Mouse (Mus musculus) intestine, postnatal 0 days (tissue): ENCODE measurements around the gene Gba. TPM values are rescaled to one million over a fixed set of nuclear protein-coding genes. Genes with fewer than 3 reads are reported as not detected.

Experiments
- ATAC-seq: fragments of 200-750 bp; cut with Nextera tagmentation; 2 replicates; pipeline ENCODE4 v1.8.0; 2017; ENCODE audit warnings: mild to moderate bottlenecking, moderate TSS enrichment, moderate library complexity
- H3K27ac ChIP-seq: fragments of 300-500 bp; sonication (generic); 2 replicates; pipeline ENCODE4 v1.5.1; 2014; ENCODE audit warnings: mild to moderate bottlenecking, low read depth, low read length, moderate library complexity
- H3K27me3 ChIP-seq: fragments of 300-500 bp; sonication (generic); replicated peaks from 2 replicates; pipeline ENCODE4 v1.6.1; 2014; ENCODE audit warnings: low read length, mixed read lengths; ENCODE audit not compliant: control insufficient read depth, insufficient read depth
- H3K36me3 ChIP-seq: fragments of 300-500 bp; sonication (generic); 2 replicates; pipeline ENCODE4 v1.6.1; 2014; ENCODE audit warnings: mild to moderate bottlenecking, moderate library complexity; ENCODE audit not compliant: control insufficient read depth, insufficient read depth
- H3K4me1 ChIP-seq: fragments of 300-500 bp; sonication (generic); replicated peaks from 2 replicates; pipeline ENCODE4 v1.6.1; 2014; ENCODE audit warnings: antibody characterized with exemption, low read length, mixed read lengths; ENCODE audit not compliant: control insufficient read depth, insufficient read depth
- H3K4me2 ChIP-seq: fragments of 300-500 bp; sonication (generic); replicated peaks from 2 replicates; pipeline ENCODE4 v1.6.1; 2014; ENCODE audit warnings: low read depth, mild to moderate bottlenecking, moderate library complexity
- H3K4me3 ChIP-seq: fragments of 300-500 bp; sonication (generic); 2 replicates; pipeline ENCODE4 v1.5.1; 2014; ENCODE audit warnings: low read depth, low read length
- H3K9ac ChIP-seq: fragments of 300-500 bp; sonication (generic); 2 replicates; pipeline ENCODE4 v1.6.1; 2014; ENCODE audit warnings: mild to moderate bottlenecking, low read depth, low read length
- H3K9me3 ChIP-seq: fragments of 300-500 bp; sonication (generic); 2 replicates; pipeline ENCODE4 v1.6.1; 2016; ENCODE audit warnings: mixed run types; ENCODE audit not compliant: control insufficient read depth
- CTCF ChIP-seq: sonication (generic); IDR thresholded peaks from 2 replicates; pipeline ENCODE4 v1.5.1; 2016; ENCODE audit warnings: low read depth, mild to moderate bottlenecking, control low read depth, antibody characterized with exemption, moderate library complexity
- WGBS: fragments of 180-500 bp; shearing (Covaris S2); extraction: QIAGEN DNeasy Blood & Tissue Kit; methylation state at CpG from one replicate; pipeline ENCODE4 v1.1.7; 2014; 5-methylcytosine and 5-hydroxymethylcytosine counted together
- polyA plus RNA-seq: library from polyadenylated mRNA; unstranded; fragments of >200 nt; fragmentation: Nextera tagmentation; extraction: Ambion mirVana; gene quantifications from 2 replicates; pipeline ENCODE4 v1.2.1, GENCODE M21; 2015

Gba gene
- polyA plus RNA-seq, 1 experiment from 2014 or later = 140 TPM

GRCm38 (mm10) chr3:89230561-89230960 lies 27.8 kb downstream of the Gba start:
- Histone ChIP-seq H3K9ac (no peak overlapping the region), H3K27ac (no peak overlapping the region), H3K9me3 (no peaks in the 10 kb centered on the region), H3K4me3 (no peak overlapping the region), H3K36me3 (no peaks in the 10 kb centered on the region), H3K4me2 (no peak overlapping the region), H3K27me3 (no peaks in the 10 kb centered on the region), H3K4me1 (peaks cover 7% of the 10 kb centered on the region; the same call in 1 of the 2 replicates)
- ATAC-seq = no peak
- 86% methylated on average over 2 of the region's 2 CpGs for WGBS
- no peak for TF ChIP-seq CTCF

- Histone ChIP-seq H3K4me1 (peaks cover 7% of the 10 kb centered on the region; the same call in 1 of the 2 replicates), H3K27ac (no peak overlapping the region), H3K4me3 (no peak overlapping the region), H3K36me3 (no peaks in the 10 kb centered on the region), H3K9me3 (no peaks in the 10 kb centered on the region), H3K9ac (no peak overlapping the region), H3K27me3 (no peaks in the 10 kb centered on the region), H3K4me2 (no peak overlapping the region)
- WGBS = 64% methylated on average over 7 of the region's 7 CpGs
- no peak for ATAC-seq
- TF ChIP-seq CTCF = no peak
These were observed 28.6 kb downstream of the Gba start for GRCm38 (mm10) chr3:89231345-89231744.

- no peak for ATAC-seq
- TF ChIP-seq CTCF = no peak
- peaks cover 3% of the 10 kb centered on the region; the same call in 1 of the 2 replicates for H3K4me1 ChIP-seq
- no peak overlapping the region for H3K9ac ChIP-seq
- H3K9me3 ChIP-seq = no peaks in the 10 kb centered on the region
- WGBS = 74% methylated on average over 16 of the region's 16 CpGs
- H3K36me3 ChIP-seq = no peaks in the 10 kb centered on the region
- no peak overlapping the region for H3K27ac ChIP-seq
- no peak overlapping the region for H3K4me2 ChIP-seq
- H3K27me3 ChIP-seq = no peaks in the 10 kb centered on the region
- H3K4me3 ChIP-seq = no peak overlapping the region
These were observed 29.1 kb downstream of the Gba start for GRCm38 (mm10) chr3:89231772-89232275.

- H3K27ac ChIP-seq = no peak overlapping the region
- no peak overlapping the region for H3K9ac ChIP-seq
- 34% methylated on average over 6 of the region's 6 CpGs for WGBS
- no peaks in the 10 kb centered on the region for H3K36me3 ChIP-seq
- peaks cover 3% of the 10 kb centered on the region; the same call in 1 of the 2 replicates for H3K4me1 ChIP-seq
- no peak for TF ChIP-seq CTCF
- H3K27me3 ChIP-seq = no peaks in the 10 kb centered on the region
- no peak overlapping the region for H3K4me2 ChIP-seq
- no peak for ATAC-seq
- H3K9me3 ChIP-seq = no peaks in the 10 kb centered on the region
- no peak overlapping the region for H3K4me3 ChIP-seq
These were observed 29.9 kb downstream of the Gba start for GRCm38 (mm10) chr3:89232614-89233013.

- 37% methylated on average over 13 of the region's 14 CpGs for WGBS
- peak; percentile 75 for ATAC-seq
- no peak for TF ChIP-seq CTCF
- Histone ChIP-seq H3K36me3 (no peaks in the 10 kb centered on the region; the same call in 1 of the 2 replicates), H3K4me2 (no peak overlapping the region), H3K9ac (no peak overlapping the region), H3K4me3 (no peak overlapping the region), H3K27me3 (no peaks in the 10 kb centered on the region), H3K4me1 (0 out of 2 replicates have a peak, but pooled peaks cover 3% of the 10 kb centered on the region), H3K9me3 (no peaks in the 10 kb centered on the region), H3K27ac (peak overlapping the region; percentile 16; the same call in 1 of the 2 replicates)
These were observed 30.9 kb downstream of the Gba start for GRCm38 (mm10) chr3:89233562-89234110.

GRCm38 (mm10) chr3:89236516-89236915 lies 33.8 kb downstream of the Gba start:
- no peaks in the 10 kb centered on the region; the same call in 1 of the 2 replicates for H3K36me3 ChIP-seq
- WGBS = 89% methylated on average over 10 of the region's 10 CpGs
- ATAC-seq = no peak
- H3K27ac ChIP-seq = no peak overlapping the region
- 0 out of 2 replicates have a peak, but pooled peaks cover 3% of the 10 kb centered on the region for H3K4me1 ChIP-seq
- H3K27me3 ChIP-seq = no peaks in the 10 kb centered on the region
- H3K9me3 ChIP-seq = no peaks in the 10 kb centered on the region
- H3K4me3 ChIP-seq = no peak overlapping the region
- no peak overlapping the region for H3K4me2 ChIP-seq
- no peak overlapping the region for H3K9ac ChIP-seq
- no peak for TF ChIP-seq CTCF
